Mouse (Mus musculus): Measurements from ENCODE around the gene Asb15. TPM values are rescaled to one million over a fixed set of nuclear protein-coding genes. Genes with fewer than 3 reads are reported as not detected.

Asb15 gene
- polyA plus RNA-seq, 1 experiment from 2014 or later, result not detected

DNA sequence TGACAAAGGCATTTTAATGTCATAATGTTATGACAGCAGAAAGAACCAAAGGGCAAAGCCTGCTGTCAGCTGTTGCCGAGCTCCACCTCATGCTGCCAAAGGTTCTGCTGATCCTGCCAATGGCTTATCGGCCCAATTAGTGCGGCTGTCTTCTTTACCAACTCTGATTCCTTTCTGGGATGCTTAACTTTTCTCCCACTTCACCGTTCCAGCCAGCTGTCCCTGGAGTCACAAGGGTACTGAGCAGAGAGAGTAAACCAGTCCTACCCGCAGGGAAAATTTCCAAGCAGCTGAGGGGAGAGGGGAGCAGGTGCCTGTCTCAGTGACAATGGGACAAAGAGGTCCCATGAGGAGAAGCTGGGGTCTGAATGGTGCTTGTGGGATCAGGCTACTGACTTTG, 71.7 kb downstream of the Asb15 start:
- Histone ChIP-seq H3K4me3 (replicated peaks; ENCODE audit: low read depth, low read length) (no peak overlapping the region), H3K27me3 (ENCODE audit: control insufficient read depth, insufficient read depth, low read length) (no peaks in the 10 kb centered on the region), H3K4me1 (ENCODE audit: control insufficient read depth, insufficient read depth, low read length) (no peaks in the 10 kb centered on the region), H3K4me2 (ENCODE audit: low read length) (no peak overlapping the region), H3K9me3 (ENCODE audit: control insufficient read depth, low read length) (no peaks in the 10 kb centered on the region), H3K9ac (replicated peaks; ENCODE audit: low read length) (no peak overlapping the region), H3K27ac (replicated peaks; ENCODE audit: low read depth, low read length) (no peak overlapping the region), H3K36me3 (ENCODE audit: control insufficient read depth, insufficient read depth, low read length) (no peaks in the 10 kb centered on the region)
- no peak for DNase-seq
- 74% methylated on average over 5 of the region's 5 CpGs for WGBS
- no peak for ATAC-seq (ENCODE audit: low FRiP score, low TSS enrichment)

DNA sequence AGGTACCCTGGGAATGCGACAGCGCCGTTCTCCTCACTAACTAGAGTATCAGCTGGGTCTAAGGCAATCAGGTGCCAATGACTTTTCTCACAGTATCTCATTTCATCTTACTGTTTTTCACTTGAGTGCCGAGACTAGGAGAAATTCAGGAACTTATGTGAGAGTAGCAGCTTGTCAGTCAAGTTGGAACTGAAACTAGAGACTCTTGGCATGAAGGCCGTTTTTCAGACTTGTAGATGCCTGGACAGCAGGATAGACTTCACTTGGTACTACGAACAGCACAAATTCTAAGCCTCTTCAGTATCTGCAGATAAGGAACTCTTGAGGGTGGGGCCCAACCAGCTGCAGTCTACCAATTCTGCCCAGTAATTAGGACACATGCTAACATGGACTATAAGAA, 72.2 kb downstream of the Asb15 start:
- Histone ChIP-seq H3K4me3 (replicated peaks; ENCODE audit: low read depth, low read length) (no peak overlapping the region), H3K4me2 (ENCODE audit: low read length) (no peak overlapping the region), H3K9me3 (ENCODE audit: control insufficient read depth, low read length) (no peaks in the 10 kb centered on the region), H3K36me3 (ENCODE audit: control insufficient read depth, insufficient read depth, low read length) (no peaks in the 10 kb centered on the region), H3K27me3 (ENCODE audit: control insufficient read depth, insufficient read depth, low read length) (no peaks in the 10 kb centered on the region), H3K4me1 (ENCODE audit: control insufficient read depth, insufficient read depth, low read length) (no peaks in the 10 kb centered on the region), H3K9ac (replicated peaks; ENCODE audit: low read length) (no peak overlapping the region), H3K27ac (replicated peaks; ENCODE audit: low read depth, low read length) (no peak overlapping the region)
- DNase-seq, result no peak
- no peak for ATAC-seq (ENCODE audit: low FRiP score, low TSS enrichment)
- 89% methylated on average over 6 of the region's 6 CpGs for WGBS

DNA sequence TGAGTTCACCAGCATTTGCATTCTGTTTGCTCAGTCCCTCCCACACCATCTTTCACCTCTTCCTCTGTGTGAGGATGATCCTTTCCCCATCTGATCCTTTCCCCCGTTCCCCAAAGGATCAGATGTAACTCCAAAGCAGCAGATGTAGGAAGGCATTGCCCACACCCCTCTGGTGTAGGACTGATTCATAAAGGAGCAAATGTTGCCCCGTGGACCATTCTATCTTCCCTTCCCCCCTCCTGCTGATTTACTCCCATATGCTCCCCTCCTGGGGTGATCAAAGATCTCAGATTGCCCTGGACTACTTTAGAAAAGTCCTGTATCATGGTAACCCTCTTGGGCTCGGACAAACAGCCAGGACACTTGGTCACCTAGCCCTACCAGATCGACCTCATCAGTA, 72.8 kb downstream of the Asb15 start:
- DNase-seq, result no peak
- Histone ChIP-seq H3K36me3 (ENCODE audit: control insufficient read depth, insufficient read depth, low read length) (no peaks in the 10 kb centered on the region), H3K9me3 (ENCODE audit: control insufficient read depth, low read length) (no peaks in the 10 kb centered on the region), H3K4me3 (replicated peaks; ENCODE audit: low read depth, low read length) (no peak overlapping the region), H3K4me2 (ENCODE audit: low read length) (no peak overlapping the region), H3K27ac (replicated peaks; ENCODE audit: low read depth, low read length) (no peak overlapping the region), H3K9ac (replicated peaks; ENCODE audit: low read length) (no peak overlapping the region), H3K27me3 (ENCODE audit: control insufficient read depth, insufficient read depth, low read length) (no peaks in the 10 kb centered on the region), H3K4me1 (ENCODE audit: control insufficient read depth, insufficient read depth, low read length) (no peaks in the 10 kb centered on the region)
- 81% methylated on average over 4 of the region's 4 CpGs for WGBS
- no peak for ATAC-seq (ENCODE audit: low FRiP score, low TSS enrichment)

- Histone ChIP-seq H3K4me3 (replicated peaks; ENCODE audit: low read depth, low read length) (no peak overlapping the region), H3K4me1 (ENCODE audit: control insufficient read depth, insufficient read depth, low read length) (no peaks in the 10 kb centered on the region), H3K9me3 (ENCODE audit: control insufficient read depth, low read length) (no peaks in the 10 kb centered on the region), H3K27me3 (ENCODE audit: control insufficient read depth, insufficient read depth, low read length) (no peaks in the 10 kb centered on the region), H3K36me3 (ENCODE audit: control insufficient read depth, insufficient read depth, low read length) (no peaks in the 10 kb centered on the region), H3K4me2 (ENCODE audit: low read length) (no peak overlapping the region), H3K27ac (replicated peaks; ENCODE audit: low read depth, low read length) (no peak overlapping the region), H3K9ac (replicated peaks; ENCODE audit: low read length) (no peak overlapping the region)
- 63% methylated on average over 1 of the region's 1 CpGs for WGBS
- DNase-seq (no peak), ATAC-seq (ENCODE audit: low FRiP score, low TSS enrichment) (no peak)
Measured at GRCm38 (mm10) chr6:24601668-24602067, 73.7 kb downstream of the Asb15 start.

DNA sequence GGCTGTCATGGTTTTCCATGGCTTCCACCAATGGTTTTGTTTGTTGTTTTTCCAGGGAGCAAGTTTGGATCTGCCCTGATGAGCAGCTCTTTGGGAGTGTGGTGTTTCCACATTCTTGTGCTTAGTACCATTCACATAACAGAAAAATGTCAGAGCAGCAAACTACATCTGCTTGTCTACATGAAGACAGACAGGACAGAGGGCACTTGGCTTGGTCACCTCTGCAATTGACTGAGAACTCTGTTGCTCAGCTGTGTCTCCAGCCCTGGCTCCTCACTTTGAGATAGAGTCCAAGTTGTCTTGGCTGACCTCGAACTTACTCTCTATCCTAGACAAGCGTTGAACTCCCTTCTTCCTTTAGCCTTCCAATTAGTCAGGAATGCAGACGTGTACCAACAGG, 74.4 kb downstream of the Asb15 start:
- WGBS, result 82% methylated on average over 3 of the region's 3 CpGs

DNA sequence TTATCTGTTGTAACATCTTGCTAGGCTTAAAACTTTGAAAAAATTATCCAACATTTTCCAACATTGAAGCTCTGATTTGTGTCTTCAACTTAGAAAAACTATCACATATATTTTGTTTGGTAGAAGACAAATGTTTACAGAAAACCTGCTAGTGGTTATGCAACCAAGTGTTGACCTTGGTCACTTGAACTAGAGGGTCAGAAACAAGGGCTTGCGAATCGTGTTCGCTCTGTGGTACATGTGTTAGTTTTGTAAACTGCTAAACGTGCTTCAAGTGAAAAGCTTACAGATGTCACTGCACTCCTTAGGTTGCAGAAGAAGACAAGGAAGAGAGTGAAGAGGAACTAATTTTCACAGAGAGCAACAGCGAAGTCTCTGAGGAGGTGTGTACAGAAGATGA, 75.0 kb downstream of the Asb15 start:
- no peaks in the 10 kb centered on the region for H3K4me1 ChIP-seq (ENCODE audit: control insufficient read depth, insufficient read depth, low read length)
- H3K9ac ChIP-seq (replicated peaks; ENCODE audit: low read length), result no peak overlapping the region
- H3K36me3 ChIP-seq (ENCODE audit: control insufficient read depth, insufficient read depth, low read length), result no peaks in the 10 kb centered on the region
- H3K27me3 ChIP-seq (ENCODE audit: control insufficient read depth, insufficient read depth, low read length), result no peaks in the 10 kb centered on the region
- no peak overlapping the region for H3K4me2 ChIP-seq (ENCODE audit: low read length)
- no peak overlapping the region for H3K27ac ChIP-seq (replicated peaks; ENCODE audit: low read depth, low read length)
- H3K9me3 ChIP-seq (ENCODE audit: control insufficient read depth, low read length), result no peaks in the 10 kb centered on the region
- 94% methylated on average over 5 of the region's 5 CpGs for whole genome bisulfite sequencing
- DNase-seq (no peak), ATAC-seq (ENCODE audit: low FRiP score, low TSS enrichment) (no peak)
- H3K4me3 ChIP-seq (replicated peaks; ENCODE audit: low read depth, low read length), result no peak overlapping the region

More for the DNA sequence above, 74.4 kb downstream of the Asb15 start:
- DNase-seq (no peak), ATAC-seq (ENCODE audit: low FRiP score, low TSS enrichment) (no peak)
- H3K4me2 ChIP-seq (ENCODE audit: low read length), result no peak overlapping the region
- no peak overlapping the region for H3K9ac ChIP-seq (replicated peaks; ENCODE audit: low read length)
- no peak overlapping the region for H3K4me3 ChIP-seq (replicated peaks; ENCODE audit: low read depth, low read length)
- H3K4me1 ChIP-seq (ENCODE audit: control insufficient read depth, insufficient read depth, low read length), result no peaks in the 10 kb centered on the region
- H3K9me3 ChIP-seq (ENCODE audit: control insufficient read depth, low read length), result no peaks in the 10 kb centered on the region
- no peaks in the 10 kb centered on the region for H3K36me3 ChIP-seq (ENCODE audit: control insufficient read depth, insufficient read depth, low read length)
- no peak overlapping the region for H3K27ac ChIP-seq (replicated peaks; ENCODE audit: low read depth, low read length)
- no peaks in the 10 kb centered on the region for H3K27me3 ChIP-seq (ENCODE audit: control insufficient read depth, insufficient read depth, low read length)

DNA sequence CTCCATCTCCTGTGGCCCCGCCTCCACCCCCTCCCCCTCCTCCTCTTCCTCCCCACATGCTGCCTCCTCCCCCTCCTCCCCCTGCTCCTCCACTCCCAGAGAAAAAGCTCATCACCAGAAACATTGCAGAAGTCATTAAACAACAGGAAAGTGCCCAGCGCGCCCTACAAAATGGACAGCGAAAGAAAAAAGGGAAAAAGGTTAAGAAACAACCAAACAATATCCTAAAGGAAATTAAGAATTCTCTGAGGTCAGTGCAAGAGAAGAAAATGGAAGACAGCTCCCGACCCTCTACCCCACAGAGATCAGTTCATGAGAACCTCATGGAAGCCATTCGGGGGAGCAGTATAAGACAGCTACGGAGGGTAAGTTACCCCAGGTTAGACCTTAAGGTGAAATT, 76.3 kb downstream of the Asb15 start:
- H3K36me3 ChIP-seq (ENCODE audit: control insufficient read depth, insufficient read depth, low read length), result no peaks in the 10 kb centered on the region
- WGBS, result 93% methylated on average over 7 of the region's 7 CpGs
- no peaks in the 10 kb centered on the region for H3K9me3 ChIP-seq (ENCODE audit: control insufficient read depth, low read length)
- no peaks in the 10 kb centered on the region for H3K27me3 ChIP-seq (ENCODE audit: control insufficient read depth, insufficient read depth, low read length)
- H3K9ac ChIP-seq (replicated peaks; ENCODE audit: low read length), result no peak overlapping the region
- H3K4me2 ChIP-seq (ENCODE audit: low read length), result no peak overlapping the region
- DNase-seq, result no peak
- H3K4me3 ChIP-seq (replicated peaks; ENCODE audit: low read depth, low read length), result no peak overlapping the region
- H3K27ac ChIP-seq (replicated peaks; ENCODE audit: low read depth, low read length), result no peak overlapping the region
- ATAC-seq (ENCODE audit: low FRiP score, low TSS enrichment), result no peak
- no peaks in the 10 kb centered on the region for H3K4me1 ChIP-seq (ENCODE audit: control insufficient read depth, insufficient read depth, low read length)

DNA sequence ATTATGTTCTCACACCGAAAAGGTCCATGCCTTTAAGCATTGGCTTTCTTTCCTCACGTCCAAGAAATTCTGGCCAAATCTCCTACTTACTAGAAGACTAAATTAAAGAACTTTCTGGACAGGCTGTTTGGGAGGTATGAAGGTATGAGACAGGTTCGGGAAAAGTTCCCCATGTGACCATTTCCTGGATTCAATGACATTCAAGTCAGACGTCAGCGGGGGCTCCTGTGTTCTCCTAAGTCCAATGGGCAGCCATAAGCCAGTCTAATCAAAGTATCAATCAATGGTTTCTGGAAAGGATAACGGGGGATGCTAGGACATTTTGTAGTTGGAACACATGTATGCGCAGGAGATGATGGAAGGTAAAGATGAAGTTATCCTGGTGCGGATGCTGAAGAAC, 77.7 kb downstream of the Asb15 start:
- Histone ChIP-seq H3K9me3 (ENCODE audit: control insufficient read depth, low read length) (no peaks in the 10 kb centered on the region), H3K27ac (replicated peaks; ENCODE audit: low read depth, low read length) (no peak overlapping the region), H3K36me3 (ENCODE audit: control insufficient read depth, insufficient read depth, low read length) (no peaks in the 10 kb centered on the region), H3K9ac (replicated peaks; ENCODE audit: low read length) (no peak overlapping the region), H3K4me3 (replicated peaks; ENCODE audit: low read depth, low read length) (no peak overlapping the region), H3K4me1 (ENCODE audit: control insufficient read depth, insufficient read depth, low read length) (no peaks in the 10 kb centered on the region), H3K4me2 (ENCODE audit: low read length) (no peak overlapping the region), H3K27me3 (ENCODE audit: control insufficient read depth, insufficient read depth, low read length) (no peaks in the 10 kb centered on the region)
- DNase-seq, result no peak
- no peak for ATAC-seq (ENCODE audit: low FRiP score, low TSS enrichment)
- 93% methylated on average over 8 of the region's 8 CpGs for WGBS

DNA sequence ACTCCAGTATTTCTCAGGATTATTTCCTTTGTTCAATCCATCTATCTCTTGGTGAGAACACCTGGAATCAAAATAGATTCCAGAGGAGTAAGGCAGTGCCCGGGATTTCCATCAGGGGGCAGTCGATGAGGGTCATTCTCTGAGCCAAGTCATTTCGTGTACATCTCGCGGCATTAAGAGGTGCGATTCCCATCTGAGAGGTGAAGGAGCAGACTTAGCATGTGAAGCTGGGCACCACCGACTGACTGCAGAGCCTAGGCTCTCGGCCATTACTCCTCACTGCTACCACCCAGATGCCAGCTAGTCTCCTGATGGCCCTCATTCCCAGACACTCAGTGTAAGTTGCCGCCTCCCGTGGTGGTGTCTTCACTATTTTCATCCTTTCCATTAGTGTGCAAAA, 78.6 kb downstream of the Asb15 start:
- Histone ChIP-seq H3K36me3 (ENCODE audit: control insufficient read depth, insufficient read depth, low read length) (no peaks in the 10 kb centered on the region), H3K4me3 (replicated peaks; ENCODE audit: low read depth, low read length) (no peak overlapping the region), H3K9ac (replicated peaks; ENCODE audit: low read length) (no peak overlapping the region), H3K9me3 (ENCODE audit: control insufficient read depth, low read length) (no peaks in the 10 kb centered on the region), H3K4me1 (ENCODE audit: control insufficient read depth, insufficient read depth, low read length) (no peaks in the 10 kb centered on the region), H3K27ac (replicated peaks; ENCODE audit: low read depth, low read length) (no peak overlapping the region), H3K27me3 (ENCODE audit: control insufficient read depth, insufficient read depth, low read length) (no peaks in the 10 kb centered on the region), H3K4me2 (ENCODE audit: low read length) (no peak overlapping the region)
- ATAC-seq (ENCODE audit: low FRiP score, low TSS enrichment) (no peak), DNase-seq (no peak)
- 83% methylated on average over 10 of the region's 10 CpGs for WGBS

All from midbrain, embryonic 14.5 days (tissue).